Mouse (Mus musculus) forebrain, embryonic 12.5 days (tissue): ENCODE results near the gene Rbfox1. TPM values are rescaled to one million over a fixed set of nuclear protein-coding genes. Genes with fewer than 3 reads are reported as not detected.

Experiments used
- ATAC-seq: fragments of 200-750 bp; cut with Nextera tagmentation; 2 replicates; pipeline ENCODE4 v1.8.0; 2017; ENCODE audit warnings: moderate TSS enrichment; ENCODE audit not compliant: low FRiP score
- H3K27ac ChIP-seq: fragments of 300-500 bp; sonication (generic); 2 replicates; pipeline ENCODE4 v1.5.1; 2016; ENCODE audit warnings: mild to moderate bottlenecking
- H3K27me3 ChIP-seq: fragments of 300-500 bp; sonication (generic); 2 replicates; pipeline ENCODE4 v1.6.1; 2016; ENCODE audit warnings: mild to moderate bottlenecking
- H3K36me3 ChIP-seq: fragments of 300-500 bp; sonication (generic); replicated peaks from 2 replicates; pipeline ENCODE4 v1.6.1; 2016; ENCODE audit warnings: mild to moderate bottlenecking
- H3K4me1 ChIP-seq: fragments of 300-500 bp; sonication (generic); 2 replicates; pipeline ENCODE4 v1.6.1; 2016
- H3K4me2 ChIP-seq: fragments of 300-500 bp; sonication (generic); 2 replicates; pipeline ENCODE4 v1.6.1; 2016; ENCODE audit warnings: mild to moderate bottlenecking, moderate library complexity
- H3K4me3 ChIP-seq: fragments of 300-500 bp; sonication (generic); replicated peaks from 2 replicates; pipeline ENCODE4 v1.5.1; 2016; ENCODE audit warnings: mild to moderate bottlenecking
- H3K9ac ChIP-seq: fragments of 300-500 bp; sonication (generic); 2 replicates; pipeline ENCODE4 v1.6.1; 2016; ENCODE audit warnings: mild to moderate bottlenecking
- H3K9me3 ChIP-seq: fragments of 300-500 bp; sonication (generic); 2 replicates; pipeline ENCODE4 v1.6.1; 2016
- WGBS: fragments of 180-500 bp; shearing (Covaris S2); methylation state at CpG from one replicate; pipeline ENCODE4 v1.1.7; 2016; 5-methylcytosine and 5-hydroxymethylcytosine counted together
- polyA plus RNA-seq: library from polyadenylated mRNA; unstranded; fragments of >200 nt; fragmentation: Nextera tagmentation; extraction: Ambion mirVana; gene quantifications from 2 replicates; pipeline ENCODE4 v1.2.1, GENCODE M21; 2016

Gene Rbfox1
- polyA plus RNA-seq, 1 experiment from 2014 or later, result 16.2 TPM

DNA sequence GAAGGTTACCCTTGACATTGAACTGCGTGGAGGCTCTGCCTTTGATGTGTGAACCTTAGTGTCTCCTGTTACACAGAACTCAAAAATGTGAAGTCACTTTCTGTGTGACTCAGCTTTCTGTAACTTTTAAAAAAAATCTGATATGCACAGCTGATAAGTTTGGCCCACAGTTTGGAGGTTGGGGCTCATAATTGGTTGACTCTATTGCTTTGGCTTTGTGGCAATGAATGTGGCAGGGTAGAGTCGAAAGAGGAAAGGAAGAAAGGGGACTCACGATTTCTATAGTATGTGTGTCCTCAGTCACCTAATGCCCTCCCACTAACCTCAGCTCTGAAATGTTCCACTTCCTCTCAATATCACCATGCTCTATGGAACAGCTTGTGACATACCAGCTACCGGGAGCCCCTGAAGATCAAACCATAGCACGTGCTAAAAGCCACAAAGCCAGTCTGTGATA lies 215.3 kb downstream of the Rbfox1 start:
- H3K9me3 ChIP-seq, result no peaks in the 10 kb centered on the region
- WGBS, result 84% methylated on average over 5 of the region's 5 CpGs
- ATAC-seq, result no peak
- H3K4me3 ChIP-seq, result no peak overlapping the region
- H3K27me3 ChIP-seq, result no peaks in the 10 kb centered on the region
- no peak overlapping the region for H3K4me2 ChIP-seq
- no peak overlapping the region for H3K27ac ChIP-seq
- H3K36me3 ChIP-seq, result no peaks in the 10 kb centered on the region
- peaks cover 8% of the 10 kb centered on the region; the same call in 1 of the 2 replicates for H3K4me1 ChIP-seq
- no peak overlapping the region for H3K9ac ChIP-seq

DNA sequence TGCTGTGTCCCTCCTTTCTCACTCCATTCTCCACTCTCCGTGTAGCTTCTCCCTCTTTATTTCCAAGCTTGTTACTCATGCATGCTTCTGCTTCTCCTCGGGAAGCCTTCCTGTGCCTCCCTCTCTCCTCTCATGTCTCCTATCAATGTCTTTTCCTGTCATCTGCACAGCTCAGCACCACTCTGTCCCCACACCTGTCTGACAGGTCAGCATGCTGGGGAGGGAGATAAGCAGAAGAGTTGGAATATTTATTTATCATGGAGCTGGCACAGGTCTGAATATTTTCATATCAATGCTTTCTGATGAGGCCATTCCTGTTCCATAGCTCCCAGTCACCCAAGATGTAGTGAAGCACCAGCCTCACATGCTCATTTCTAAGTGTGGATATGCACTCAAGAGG lies 218.6 kb downstream of the Rbfox1 start:
- WGBS, result 83% methylated on average over 2 of the region's 2 CpGs
- no peak for ATAC-seq
- no peaks in the 10 kb centered on the region for H3K4me1 ChIP-seq

DNA sequence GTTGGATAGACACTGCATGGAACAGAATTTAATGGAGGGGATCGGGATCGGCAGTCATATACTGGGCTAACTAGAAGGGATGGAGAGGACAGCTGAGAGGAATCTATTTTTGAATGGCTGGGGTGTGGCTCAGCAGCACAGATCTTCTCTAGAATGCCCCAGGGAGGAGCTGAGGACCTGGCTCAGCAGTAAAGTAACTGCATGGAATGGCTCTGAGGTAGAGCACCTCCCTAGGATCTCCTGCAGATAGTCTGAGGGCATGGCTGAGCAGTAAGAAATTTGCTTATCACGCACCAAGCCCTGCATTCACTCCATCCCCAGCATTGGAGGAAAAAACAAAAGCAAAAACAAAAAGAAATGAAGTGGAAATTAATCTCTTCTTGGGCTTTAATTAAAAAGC lies 225.0 kb downstream of the Rbfox1 start:
- H3K4me2 ChIP-seq, result no peak overlapping the region
- 90% methylated on average over 3 of the region's 3 CpGs for WGBS
- ATAC-seq, result no peak

More for the DNA sequence above, 218.6 kb downstream of the Rbfox1 start:
- Histone ChIP-seq H3K9me3 (no peaks in the 10 kb centered on the region), H3K27me3 (no peaks in the 10 kb centered on the region), H3K27ac (no peak overlapping the region), H3K4me2 (no peak overlapping the region), H3K9ac (no peak overlapping the region), H3K4me3 (no peak overlapping the region), H3K36me3 (no peaks in the 10 kb centered on the region)

DNA sequence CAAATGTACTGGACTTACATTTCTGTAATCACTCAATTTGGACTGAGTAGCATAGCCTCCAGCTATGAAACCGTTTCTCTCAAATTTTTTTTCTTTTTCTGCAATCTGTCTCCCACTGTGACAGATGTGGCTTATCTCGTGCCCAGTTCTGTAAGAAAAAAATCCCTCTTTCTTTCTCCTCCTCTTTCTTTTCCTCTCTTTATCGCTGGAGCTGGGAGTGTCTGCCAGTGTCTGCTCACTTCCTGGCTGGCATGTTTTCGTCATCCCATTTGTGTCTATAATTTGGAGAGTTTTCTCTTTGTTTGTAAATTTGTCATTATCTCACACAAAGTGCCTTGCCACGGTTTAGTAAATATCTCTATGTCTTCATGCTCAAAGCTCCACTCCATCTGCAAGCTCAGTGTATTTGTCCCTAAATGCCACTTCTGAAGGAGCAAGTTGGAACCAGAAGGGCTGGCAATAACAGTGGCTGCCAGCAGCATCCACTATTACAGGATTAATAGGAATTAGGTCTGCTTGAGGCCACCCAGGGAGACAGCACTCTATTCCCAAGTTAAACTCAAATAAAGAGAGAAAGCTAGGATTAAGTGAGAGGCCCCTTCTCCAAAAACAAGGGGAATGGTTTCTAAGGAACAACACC lies 228.8 kb downstream of the Rbfox1 start:
- Histone ChIP-seq H3K4me1 (0 out of 2 replicates have a peak, but pooled peaks cover 9% of the 10 kb centered on the region), H3K9me3 (no peaks in the 10 kb centered on the region), H3K4me3 (no peak overlapping the region), H3K27me3 (no peaks in the 10 kb centered on the region), H3K9ac (no peak overlapping the region), H3K36me3 (no peaks in the 10 kb centered on the region), H3K27ac (no peak overlapping the region), H3K4me2 (no peak overlapping the region)
- no peak for ATAC-seq
- 29% methylated on average over 5 of the region's 5 CpGs for WGBS

More for the DNA sequence above, 225.0 kb downstream of the Rbfox1 start:
- no peaks in the 10 kb centered on the region for H3K27me3 ChIP-seq
- no peak overlapping the region for H3K27ac ChIP-seq
- H3K4me1 ChIP-seq, result 0 out of 2 replicates have a peak, but pooled peaks cover 9% of the 10 kb centered on the region
- H3K4me3 ChIP-seq, result no peak overlapping the region
- H3K9me3 ChIP-seq, result no peaks in the 10 kb centered on the region
- no peaks in the 10 kb centered on the region for H3K36me3 ChIP-seq
- no peak overlapping the region for H3K9ac ChIP-seq

DNA sequence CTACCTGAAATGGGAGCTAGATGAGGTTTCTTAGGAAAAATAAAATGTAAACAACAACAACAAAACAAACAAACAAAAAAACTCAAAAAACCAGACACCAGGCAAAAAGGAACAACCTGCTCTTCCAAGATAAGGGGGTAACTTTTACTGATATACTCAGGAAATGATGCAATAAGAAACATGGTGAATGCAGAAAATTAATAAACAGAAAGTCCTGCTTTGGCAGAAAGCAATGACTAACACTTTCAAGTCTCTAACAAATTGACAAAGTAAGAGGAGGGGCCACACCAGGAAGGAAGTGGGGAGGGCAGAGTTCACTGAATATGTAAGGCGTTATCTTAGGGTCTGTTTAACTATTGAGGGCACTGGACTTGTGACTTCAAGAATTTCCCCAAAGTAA lies 234.3 kb downstream of the Rbfox1 start:
- ATAC-seq, result no peak
- Histone ChIP-seq H3K4me1 (no peaks in the 10 kb centered on the region), H3K4me2 (no peak overlapping the region), H3K36me3 (no peaks in the 10 kb centered on the region), H3K9ac (no peak overlapping the region), H3K4me3 (no peak overlapping the region), H3K27me3 (no peaks in the 10 kb centered on the region), H3K27ac (no peak overlapping the region), H3K9me3 (no peaks in the 10 kb centered on the region)
- WGBS, result 70% methylated on average over 1 of the region's 1 CpGs

DNA sequence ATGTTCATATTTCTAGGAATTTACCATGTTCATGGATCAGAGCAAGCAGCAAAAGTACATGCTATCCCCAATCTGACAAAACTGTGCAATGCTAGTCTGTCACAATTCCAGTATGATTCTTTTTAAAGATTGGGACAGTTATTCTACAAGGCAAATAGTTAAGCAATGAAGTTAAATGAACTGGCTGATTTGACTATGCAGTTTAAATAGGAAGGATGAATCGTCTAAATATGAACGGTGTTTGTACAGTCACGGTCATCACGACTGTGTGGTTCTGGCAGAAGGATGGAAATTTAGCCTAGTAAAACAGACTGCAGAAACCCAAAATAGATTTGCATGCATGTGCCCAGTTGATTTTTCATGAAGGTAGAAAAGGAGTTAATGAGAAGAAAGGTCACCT lies 236.1 kb downstream of the Rbfox1 start:
- Histone ChIP-seq H3K4me1 (no peaks in the 10 kb centered on the region), H3K9me3 (no peaks in the 10 kb centered on the region), H3K9ac (no peak overlapping the region), H3K36me3 (no peaks in the 10 kb centered on the region), H3K27me3 (no peaks in the 10 kb centered on the region), H3K27ac (no peak overlapping the region), H3K4me3 (no peak overlapping the region), H3K4me2 (no peak overlapping the region)
- 95% methylated on average over 4 of the region's 4 CpGs for WGBS
- no peak for ATAC-seq

DNA sequence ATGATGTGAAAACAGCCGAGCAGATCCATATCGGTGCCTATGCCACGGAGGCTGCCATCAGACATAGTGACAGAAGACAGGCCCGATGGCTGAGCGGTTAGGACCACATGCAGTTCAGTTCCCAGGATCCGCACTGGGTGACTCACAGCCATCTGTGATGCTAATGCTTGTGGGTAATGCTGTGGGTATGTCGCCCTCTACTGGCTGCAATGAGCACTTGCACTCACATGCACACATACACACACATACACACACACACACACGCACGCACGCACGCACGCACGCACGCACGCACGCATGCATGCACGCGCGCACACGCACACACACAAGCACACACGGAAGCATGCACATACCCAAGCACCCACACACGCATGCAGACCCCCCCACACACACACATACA lies 237.7 kb downstream of the Rbfox1 start:
- ATAC-seq, result no peak
- Histone ChIP-seq H3K27ac (no peak overlapping the region), H3K9me3 (no peaks in the 10 kb centered on the region), H3K36me3 (no peaks in the 10 kb centered on the region), H3K4me2 (no peak overlapping the region), H3K4me1 (no peaks in the 10 kb centered on the region), H3K27me3 (no peaks in the 10 kb centered on the region), H3K9ac (no peak overlapping the region), H3K4me3 (no peak overlapping the region)
- WGBS, result 96% methylated on average over 22 of the region's 22 CpGs

DNA sequence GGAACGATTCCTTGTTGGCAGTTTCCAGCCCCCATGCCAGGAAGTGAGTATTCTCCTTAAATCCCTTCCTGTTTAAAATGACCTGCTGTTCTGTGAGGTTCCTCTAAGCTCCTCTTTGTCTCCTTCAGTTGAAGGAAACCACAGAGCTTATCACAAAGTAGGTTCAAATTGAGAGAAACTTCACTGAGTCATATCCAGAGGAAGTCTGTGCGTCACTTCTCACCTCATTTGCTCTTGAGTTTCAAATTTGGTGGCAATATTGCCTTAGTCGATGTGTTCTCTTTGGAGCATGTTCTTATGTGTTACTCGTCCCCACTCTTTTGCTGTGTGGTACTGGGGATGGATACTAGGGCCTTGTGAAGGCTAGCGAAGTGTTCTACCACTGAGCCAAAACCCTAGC lies 243.2 kb downstream of the Rbfox1 start:
- H3K9ac ChIP-seq, result no peak overlapping the region
- no peak for ATAC-seq
- 83% methylated on average over 5 of the region's 5 CpGs for WGBS

DNA sequence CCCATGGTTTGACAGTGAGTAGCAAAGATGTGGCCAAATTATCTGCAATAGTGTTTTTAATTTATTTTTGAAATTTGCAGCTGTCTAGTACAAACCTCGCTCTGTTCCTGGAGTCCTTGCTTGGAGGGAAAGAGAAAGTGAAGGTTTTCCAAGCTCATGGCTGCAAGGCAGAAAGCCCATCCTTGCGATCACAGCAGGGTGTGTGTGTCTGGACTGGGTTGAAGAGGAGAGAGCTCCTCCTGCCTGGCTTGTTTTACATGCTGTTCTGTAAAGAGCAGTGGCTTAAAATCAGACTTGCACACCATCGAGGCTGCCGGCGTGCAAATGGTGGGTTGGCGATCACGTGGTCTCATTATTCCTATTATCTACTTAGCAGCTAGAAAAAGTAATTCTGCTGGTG lies 249.9 kb downstream of the Rbfox1 start:
- no peak overlapping the region for H3K27ac ChIP-seq
- H3K36me3 ChIP-seq, result no peaks in the 10 kb centered on the region
- no peak overlapping the region for H3K4me3 ChIP-seq
- H3K27me3 ChIP-seq, result no peaks in the 10 kb centered on the region
- no peaks in the 10 kb centered on the region for H3K4me1 ChIP-seq
- H3K4me2 ChIP-seq, result no peak overlapping the region
- H3K9ac ChIP-seq, result no peak overlapping the region
- H3K9me3 ChIP-seq, result no peaks in the 10 kb centered on the region
- no peak for ATAC-seq
- WGBS, result 85% methylated on average over 7 of the region's 7 CpGs

More for the DNA sequence above, 243.2 kb downstream of the Rbfox1 start:
- H3K4me2 ChIP-seq, result no peak overlapping the region
- no peaks in the 10 kb centered on the region for H3K27me3 ChIP-seq
- no peak overlapping the region for H3K27ac ChIP-seq
- no peaks in the 10 kb centered on the region for H3K9me3 ChIP-seq
- no peak overlapping the region for H3K4me3 ChIP-seq
- no peaks in the 10 kb centered on the region for H3K36me3 ChIP-seq
- no peaks in the 10 kb centered on the region for H3K4me1 ChIP-seq

DNA sequence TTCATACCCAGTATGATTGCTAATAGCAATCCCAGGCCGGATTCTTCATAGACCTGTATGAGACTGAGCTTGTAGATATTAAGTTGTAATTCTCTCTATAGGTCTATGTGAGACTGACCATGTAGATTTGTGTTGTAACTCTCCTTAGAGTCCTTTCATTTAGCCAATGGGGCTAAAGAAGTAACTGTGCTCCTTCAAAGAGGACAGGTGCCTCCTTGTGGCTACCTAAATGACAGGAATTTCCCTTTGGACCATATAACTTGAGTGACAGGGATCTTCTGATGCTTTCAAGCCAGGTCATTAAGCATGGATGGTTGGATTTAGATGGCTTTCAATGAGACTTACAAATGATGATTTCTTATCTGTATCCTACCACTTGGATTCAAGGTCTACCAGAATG lies 254.3 kb downstream of the Rbfox1 start:
- no peak for ATAC-seq
- 76% methylated on average over 1 of the region's 1 CpGs for WGBS

DNA sequence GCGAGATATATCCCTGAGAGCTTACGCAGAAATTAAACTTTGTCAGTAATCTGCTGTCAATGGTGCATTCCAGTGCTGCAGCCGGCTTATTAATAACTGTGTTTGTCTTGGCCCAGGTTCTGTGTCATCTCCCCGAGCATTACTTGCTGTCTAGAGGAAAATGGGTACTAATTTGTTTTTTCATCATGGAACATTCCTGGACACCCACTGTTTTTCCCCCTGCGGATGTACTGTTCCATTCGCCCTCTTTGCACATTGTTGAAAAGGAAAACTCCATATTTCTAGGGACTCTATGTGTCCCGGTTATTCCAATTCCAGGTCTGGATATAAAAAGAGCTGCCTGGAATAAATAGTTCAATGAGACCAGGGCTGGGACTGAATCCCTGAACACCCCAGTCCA lies 262.8 kb downstream of the Rbfox1 start:
- peaks cover 3% of the 10 kb centered on the region for H3K4me1 ChIP-seq
- no peak overlapping the region for H3K27ac ChIP-seq
- H3K27me3 ChIP-seq, result no peaks in the 10 kb centered on the region
- WGBS, result 85% methylated on average over 7 of the region's 7 CpGs
- no peaks in the 10 kb centered on the region for H3K36me3 ChIP-seq
- H3K9ac ChIP-seq, result no peak overlapping the region
- H3K9me3 ChIP-seq, result no peaks in the 10 kb centered on the region
- H3K4me2 ChIP-seq, result no peak overlapping the region
- ATAC-seq, result no peak
- H3K4me3 ChIP-seq, result no peak overlapping the region

More for the DNA sequence above, 254.3 kb downstream of the Rbfox1 start:
- Histone ChIP-seq H3K4me2 (no peak overlapping the region), H3K4me1 (no peaks in the 10 kb centered on the region), H3K9ac (no peak overlapping the region), H3K27me3 (no peaks in the 10 kb centered on the region), H3K9me3 (no peaks in the 10 kb centered on the region), H3K27ac (no peak overlapping the region), H3K36me3 (no peaks in the 10 kb centered on the region), H3K4me3 (no peak overlapping the region)

DNA sequence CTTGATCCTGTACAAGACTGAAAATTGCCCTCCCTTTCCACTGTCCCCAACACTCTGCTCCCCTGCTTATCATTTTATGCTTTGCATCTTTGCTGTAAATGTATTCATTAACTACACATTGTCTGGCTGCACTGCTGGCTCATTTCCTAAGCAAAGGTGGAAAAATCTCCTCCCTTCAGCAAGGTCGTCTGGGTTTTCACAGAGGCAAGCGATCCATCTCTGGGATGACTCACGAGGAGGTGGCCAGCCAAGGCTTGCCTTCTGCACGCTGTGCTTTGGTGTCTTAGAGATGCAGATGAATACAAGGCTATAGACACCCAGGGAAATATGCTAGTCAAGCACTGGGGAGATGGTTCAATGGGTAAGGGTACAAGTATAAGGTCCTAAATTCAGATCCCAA lies 264.2 kb downstream of the Rbfox1 start:
- 81% methylated on average over 4 of the region's 4 CpGs for whole genome bisulfite sequencing
- peaks cover 3% of the 10 kb centered on the region for H3K4me1 ChIP-seq
- no peaks in the 10 kb centered on the region for H3K36me3 ChIP-seq
- H3K27ac ChIP-seq, result no peak overlapping the region
- H3K4me3 ChIP-seq, result no peak overlapping the region
- H3K9ac ChIP-seq, result no peak overlapping the region
- no peak for ATAC-seq
- no peak overlapping the region for H3K4me2 ChIP-seq
- no peaks in the 10 kb centered on the region for H3K27me3 ChIP-seq
- no peaks in the 10 kb centered on the region for H3K9me3 ChIP-seq

DNA sequence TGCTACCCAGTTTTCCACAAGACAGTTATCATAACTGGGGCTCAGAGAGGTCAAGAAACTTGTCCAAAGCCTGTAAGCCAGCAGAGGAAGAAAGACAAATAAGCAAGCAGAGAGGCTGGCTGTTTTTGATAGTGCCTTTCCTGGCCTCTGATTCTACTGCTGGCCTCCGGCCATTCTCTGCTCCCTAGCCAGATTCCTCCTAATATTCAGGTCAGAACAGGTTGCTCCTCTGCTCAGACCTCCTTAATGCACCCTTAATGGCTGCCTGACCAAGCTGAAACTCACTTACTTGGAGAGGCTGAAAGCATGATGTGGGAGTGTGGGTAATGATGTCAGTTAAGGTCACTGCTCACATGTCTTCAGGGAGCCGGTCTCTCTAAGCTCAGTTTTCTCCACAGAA lies 270.4 kb downstream of the Rbfox1 start:
- Histone ChIP-seq H3K9ac (no peak overlapping the region), H3K36me3 (no peaks in the 10 kb centered on the region), H3K27me3 (no peaks in the 10 kb centered on the region), H3K9me3 (no peaks in the 10 kb centered on the region), H3K4me2 (no peak overlapping the region), H3K27ac (no peak overlapping the region), H3K4me3 (no peak overlapping the region), H3K4me1 (0 out of 2 replicates have a peak, but pooled peaks cover 3% of the 10 kb centered on the region)
- whole genome bisulfite sequencing, result 81% methylated on average over 2 of the region's 2 CpGs
- no peak for ATAC-seq
